8 mouse cellular contexts compared by ENCODE assay signal in genomic region chr5:67847253-67848165, GRCm38 (mm10). TPM values are rescaled to one million over a fixed set of nuclear protein-coding genes. Genes with fewer than 3 reads are reported as not detected.
DNase-seq lines count a peak whose midpoint lies in the region; ATAC-seq and TF ChIP-seq lines count a peak whose summit lies in the region.

Atp8a1 (minus strand) TSS chr5:67847434.

- H3K27me3 ChIP-seq in forebrain, embryonic 15.5 days = no peaks in the 10 kb centered on the region
- H3K27me3 ChIP-seq in liver, postnatal 0 days (ENCODE audit: insufficient read depth, low read length) = peaks cover 9% of the 10 kb centered on the region; the same call in 1 of the 2 replicates
- H3K27me3 ChIP-seq in neural tube, embryonic 13.5 days = no peaks in the 10 kb centered on the region

- peak within 1 kb of the TSS; percentile 89 for H3K9ac ChIP-seq in forebrain, embryonic 15.5 days (replicated peaks)
- H3K9ac ChIP-seq in liver, postnatal 0 days (replicated peaks) = peak within 1 kb of the TSS; percentile 86
- peak within 1 kb of the TSS; percentile 91 for H3K9ac ChIP-seq in neural tube, embryonic 13.5 days

- 0 out of 2 replicates have a peak, but pooled peaks have one; percentile 13 for TF ChIP-seq EP300 in liver, postnatal 0 days (IDR thresholded peaks at IDR 0.05; ENCODE audit: low read depth)

- H3K4me2 ChIP-seq in forebrain, embryonic 15.5 days (replicated peaks) = peak within 1 kb of the TSS; percentile 78
- H3K4me2 ChIP-seq in liver, postnatal 0 days (ENCODE audit: low read depth, low read length) = peak within 1 kb of the TSS; percentile 91
- peak within 1 kb of the TSS; percentile 72 for H3K4me2 ChIP-seq in neural tube, embryonic 13.5 days

- peak; percentile 97 for ATAC-seq in forebrain, embryonic 15.5 days (replicated peaks)
- peak; percentile 96 for ATAC-seq in liver, postnatal 0 days
- ATAC-seq in neural tube, embryonic 13.5 days (ENCODE audit: low read depth) = peak; percentile 94

- peak; percentile 92 for DNase-seq in ES-CJ7 (ENCODE audit: low read depth, low spot score)
- DNase-seq in cerebellum, adult 11-12 months = peak; percentile 99
- DNase-seq in heart, postnatal 25 days (ENCODE audit: low spot score) = peak; percentile 96
- DNase-seq in layer of hippocampus, adult 11-12 months (ENCODE audit: low spot score) = peak; percentile 99
- DNase-seq in liver, postnatal 0 days = peak; percentile 99
- peak; percentile 97 for DNase-seq in telencephalon, adult 2 months (ENCODE audit: low read depth, low spot score)

- peak within 1 kb of the TSS; percentile 99 for H3K4me3 ChIP-seq in forebrain, embryonic 15.5 days
- H3K4me3 ChIP-seq in liver, postnatal 0 days (ENCODE audit: low read depth, low read length) = peak within 1 kb of the TSS; percentile 90
- H3K4me3 ChIP-seq in neural tube, embryonic 13.5 days = peak within 1 kb of the TSS; percentile 96

- peaks cover 45% of the 10 kb centered on the region for H3K4me1 ChIP-seq in forebrain, embryonic 15.5 days
- peaks cover 28% of the 10 kb centered on the region for H3K4me1 ChIP-seq in liver, postnatal 0 days (ENCODE audit: insufficient read depth)
- H3K4me1 ChIP-seq in neural tube, embryonic 13.5 days (replicated peaks) = peaks cover 50% of the 10 kb centered on the region

- intact Hi-C loops in heart, postnatal 25 days (cut with DNase I) = loop anchor here (2.0 to 5.0 kb wide), 4 partner anchors 50 to 165 kb away; no protein-coding TSS in a partner anchor

- TF ChIP-seq CTCF in liver, postnatal 0 days (IDR thresholded peaks at IDR 0.05; ENCODE audit: low read depth) = peak; percentile 47

- no peaks in the 10 kb centered on the region for H3K36me3 ChIP-seq in forebrain, embryonic 15.5 days
- H3K36me3 ChIP-seq in liver, postnatal 0 days (replicated peaks; ENCODE audit: insufficient read depth, low read length) = no peaks in the 10 kb centered on the region
- H3K36me3 ChIP-seq in neural tube, embryonic 13.5 days = no peaks in the 10 kb centered on the region

- H3K9me3 ChIP-seq in forebrain, embryonic 15.5 days = no peaks in the 10 kb centered on the region
- H3K9me3 ChIP-seq in liver, postnatal 0 days (ENCODE audit: low read length) = no peaks in the 10 kb centered on the region
- no peaks in the 10 kb centered on the region for H3K9me3 ChIP-seq in neural tube, embryonic 13.5 days

- H3K27ac ChIP-seq in forebrain, embryonic 15.5 days (replicated peaks) = peak within 1 kb of the TSS; percentile 92
- H3K27ac ChIP-seq in liver, postnatal 0 days (ENCODE audit: low read depth) = peak within 1 kb of the TSS; percentile 84
- peak within 1 kb of the TSS; percentile 86 for H3K27ac ChIP-seq in neural tube, embryonic 13.5 days (replicated peaks)

- under 1% methylated on average over 53 of the region's 64 CpGs for WGBS in forebrain, embryonic 15.5 days
- under 1% methylated on average over 56 of the region's 64 CpGs for WGBS in liver, postnatal 0 days (ENCODE audit: insufficient replicate concordance)
- 2% methylated on average over 60 of the region's 64 CpGs for WGBS in neural tube, embryonic 13.5 days

RNA-seq across cellular contexts. Expression of gene Atp8a1, which starts in this region (rescaled TPM):
- polyA plus RNA-seq in forebrain, embryonic 15.5 days (2015; fragmentation: Nextera tagmentation; extraction: Ambion mirVana) = 30.1 and 35.8 TPM in 2 replicates
- 10 to 100 TPM; 20.1 to 21.2 TPM for total RNA-seq in heart, postnatal 25 days (2021)
- polyA plus RNA-seq in liver, postnatal 0 days (2015; fragmentation: Nextera tagmentation; extraction: Ambion mirVana) = 17.1 and 18.5 TPM in 2 replicates
- polyA plus RNA-seq in neural tube, embryonic 13.5 days (2015; fragmentation: Nextera tagmentation; extraction: Ambion mirVana) = 44.6 and 45.1 TPM in 2 replicates

Comparison
In these comparisons a context has a peak if more than half of its experiments do, and no peak if none do; other contexts are left out.
1. Peak in every context shown above with its lines: DNase-seq, ATAC-seq, H3K4me3 ChIP-seq and H3K27ac ChIP-seq.